Mouse (Mus musculus): Measurements from ENCODE around the gene Grwd1. TPM values are rescaled to one million over a fixed set of nuclear protein-coding genes. Genes with fewer than 3 reads are reported as not detected.
A peak's percentile ranks its signal among the peaks of the same experiment; 100 is the strongest.

Grwd1 gene
- polyA plus RNA-seq, 1 experiment from 2014 or later, result 19.3 TPM

- Histone ChIP-seq H3K9me3 (ENCODE audit: low read length) (no peaks in the 10 kb centered on the region), H3K4me3 (ENCODE audit: low read depth, low read length) (no peak overlapping the region), H3K4me1 (ENCODE audit: insufficient read depth) (no peaks in the 10 kb centered on the region), H3K4me2 (ENCODE audit: low read depth, low read length) (no peak overlapping the region), H3K36me3 (replicated peaks; ENCODE audit: insufficient read depth, low read length) (no peaks in the 10 kb centered on the region), H3K9ac (replicated peaks) (no peak overlapping the region), H3K27ac (ENCODE audit: low read depth) (no peak overlapping the region), H3K27me3 (ENCODE audit: insufficient read depth, low read length) (no peaks in the 10 kb centered on the region)
- TF ChIP-seq EP300 (IDR thresholded peaks at IDR 0.05; ENCODE audit: low read depth) (no peak), CTCF (IDR thresholded peaks at IDR 0.05; ENCODE audit: low read depth) (no peak)
- no peak for ATAC-seq
- 34% methylated on average over 6 of the region's 6 CpGs for WGBS (ENCODE audit: insufficient replicate concordance)
- DNase-seq, result no peak
Observed at GRCm38 (mm10) chr7:45848447-45849027, 17.8 kb upstream of the Grwd1 start.

GRCm38 (mm10) chr7:45842950-45843744 lies 12.4 kb upstream of the Grwd1 start:
- Histone ChIP-seq H3K27me3 (ENCODE audit: insufficient read depth, low read length) (peaks cover 3% of the 10 kb centered on the region; the same call in 1 of the 2 replicates), H3K4me1 (ENCODE audit: insufficient read depth) (no peaks in the 10 kb centered on the region), H3K27ac (ENCODE audit: low read depth) (no peak overlapping the region), H3K4me2 (ENCODE audit: low read depth, low read length) (no peak overlapping the region), H3K36me3 (replicated peaks; ENCODE audit: insufficient read depth, low read length) (no peaks in the 10 kb centered on the region), H3K9me3 (ENCODE audit: low read length) (no peaks in the 10 kb centered on the region), H3K9ac (replicated peaks) (no peak overlapping the region), H3K4me3 (ENCODE audit: low read depth, low read length) (no peak overlapping the region)
- no peak for DNase-seq
- TF ChIP-seq EP300 (IDR thresholded peaks at IDR 0.05; ENCODE audit: low read depth) (no peak), CTCF (IDR thresholded peaks at IDR 0.05; ENCODE audit: low read depth) (no peak)
- 74% methylated on average over 10 of the region's 10 CpGs for WGBS (ENCODE audit: insufficient replicate concordance)
- no peak for ATAC-seq

GRCm38 (mm10) chr7:45833924-45834323 lies 3.2 kb upstream of the Grwd1 start:
- Histone ChIP-seq H3K4me2 (ENCODE audit: low read depth, low read length) (peak overlapping the region; percentile 59), H3K27me3 (ENCODE audit: insufficient read depth, low read length) (peaks cover 42% of the 10 kb centered on the region), H3K27ac (ENCODE audit: low read depth) (no peak overlapping the region), H3K9me3 (ENCODE audit: low read length) (no peaks in the 10 kb centered on the region), H3K9ac (replicated peaks) (no peak overlapping the region), H3K36me3 (replicated peaks; ENCODE audit: insufficient read depth, low read length) (0 out of 2 replicates have a peak, but pooled peaks cover 3% of the 10 kb centered on the region), H3K4me1 (ENCODE audit: insufficient read depth) (peaks cover 14% of the 10 kb centered on the region), H3K4me3 (ENCODE audit: low read depth, low read length) (peak overlapping the region; percentile 32)
- TF ChIP-seq EP300 (IDR thresholded peaks at IDR 0.05; ENCODE audit: low read depth) (no peak), CTCF (IDR thresholded peaks at IDR 0.05; ENCODE audit: low read depth) (no peak)
- 11% methylated on average over 9 of the region's 31 CpGs for WGBS (ENCODE audit: insufficient replicate concordance)
- ATAC-seq, result no peak
- no peak for DNase-seq

GRCm38 (mm10) chr7:45833148-45833790 lies 2.5 kb upstream of the Grwd1 start:
- peaks cover 42% of the 10 kb centered on the region for H3K27me3 ChIP-seq (ENCODE audit: insufficient read depth, low read length)
- no peak for DNase-seq
- H3K4me3 ChIP-seq (ENCODE audit: low read depth, low read length), result peak overlapping the region; percentile 32

GRCm38 (mm10) chr7:45832428-45832827 lies 1.7 kb upstream of the Grwd1 start:
- no peak overlapping the region for H3K9ac ChIP-seq (replicated peaks)
- H3K9me3 ChIP-seq (ENCODE audit: low read length), result no peaks in the 10 kb centered on the region
- H3K4me3 ChIP-seq (ENCODE audit: low read depth, low read length), result no peak overlapping the region
- H3K36me3 ChIP-seq (replicated peaks; ENCODE audit: insufficient read depth, low read length), result peaks cover 9% of the 10 kb centered on the region
- peaks cover 14% of the 10 kb centered on the region for H3K4me1 ChIP-seq (ENCODE audit: insufficient read depth)
- H3K27me3 ChIP-seq (ENCODE audit: insufficient read depth, low read length), result peaks cover 42% of the 10 kb centered on the region
- no peak for DNase-seq
- 13% methylated on average over 29 of the region's 30 CpGs for WGBS (ENCODE audit: insufficient replicate concordance)
- no peak for ATAC-seq
- peak overlapping the region; percentile 59; the same call in 1 of the 2 replicates for H3K4me2 ChIP-seq (ENCODE audit: low read depth, low read length)
- TF ChIP-seq CTCF (IDR thresholded peaks at IDR 0.05; ENCODE audit: low read depth), result no peak
- no peak for TF ChIP-seq EP300 (IDR thresholded peaks at IDR 0.05; ENCODE audit: low read depth)
- no peak overlapping the region for H3K27ac ChIP-seq (ENCODE audit: low read depth)

More at GRCm38 (mm10) chr7:45833148-45833790, 2.5 kb upstream of the Grwd1 start:
- H3K4me1 ChIP-seq (ENCODE audit: insufficient read depth), result peaks cover 14% of the 10 kb centered on the region
- H3K9me3 ChIP-seq (ENCODE audit: low read length), result no peaks in the 10 kb centered on the region
- TF ChIP-seq EP300 (IDR thresholded peaks at IDR 0.05; ENCODE audit: low read depth) (no peak), CTCF (IDR thresholded peaks at IDR 0.05; ENCODE audit: low read depth) (no peak)
- H3K4me2 ChIP-seq (ENCODE audit: low read depth, low read length), result peak overlapping the region; percentile 59
- no peak for ATAC-seq
- WGBS (ENCODE audit: insufficient replicate concordance), result 1% methylated on average over 39 of the region's 86 CpGs
- H3K9ac ChIP-seq (replicated peaks), result no peak overlapping the region; the same call in 1 of the 2 replicates
- no peak overlapping the region for H3K27ac ChIP-seq (ENCODE audit: low read depth)
- H3K36me3 ChIP-seq (replicated peaks; ENCODE audit: insufficient read depth, low read length), result peaks cover 4% of the 10 kb centered on the region; the same call in 1 of the 2 replicates

GRCm38 (mm10) chr7:45831128-45831525 lies 383 bp upstream of the Grwd1 start:
- Histone ChIP-seq H3K27me3 (ENCODE audit: insufficient read depth, low read length) (peaks cover 42% of the 10 kb centered on the region), H3K9me3 (ENCODE audit: low read length) (no peaks in the 10 kb centered on the region), H3K4me3 (ENCODE audit: low read depth, low read length) (peak overlapping the region; percentile 89), H3K9ac (replicated peaks) (no peak overlapping the region), H3K36me3 (replicated peaks; ENCODE audit: insufficient read depth, low read length) (peaks cover 21% of the 10 kb centered on the region), H3K27ac (ENCODE audit: low read depth) (no peak overlapping the region), H3K4me2 (ENCODE audit: low read depth, low read length) (peak overlapping the region; percentile 82), H3K4me1 (ENCODE audit: insufficient read depth) (peaks cover 14% of the 10 kb centered on the region)
- DNase-seq (no peak), ATAC-seq (no peak)
- no peak for TF ChIP-seq EP300 (IDR thresholded peaks at IDR 0.05; ENCODE audit: low read depth)
- no peak for TF ChIP-seq CTCF (IDR thresholded peaks at IDR 0.05; ENCODE audit: low read depth)
- WGBS (ENCODE audit: insufficient replicate concordance), result 18% methylated on average over 5 of the region's 5 CpGs

Data from liver, postnatal 0 days (tissue).